Mouse (Mus musculus) CD4-positive, CD25-positive, alpha-beta regulatory T cell, adult 4 months (primary cell): ENCODE measurements around the gene Mthfd2. TPM values are rescaled to one million over a fixed set of nuclear protein-coding genes. Genes with fewer than 3 reads are reported as not detected.

ENCODE experiments used
- ATAC-seq: one replicate; pipeline ENCODE4 v1.8.0; 2017
- polyA plus RNA-seq, 2 experiments: library from polyadenylated mRNA; unstranded; fragments of 100-300 nt; shearing (Covaris generic); gene quantifications; one replicate each; pipeline ENCODE4 v1.2.1; 2017

Gene Mthfd2
- polyA plus RNA-seq, 2 experiments from 2014 or later, result 128 TPM

DNA sequence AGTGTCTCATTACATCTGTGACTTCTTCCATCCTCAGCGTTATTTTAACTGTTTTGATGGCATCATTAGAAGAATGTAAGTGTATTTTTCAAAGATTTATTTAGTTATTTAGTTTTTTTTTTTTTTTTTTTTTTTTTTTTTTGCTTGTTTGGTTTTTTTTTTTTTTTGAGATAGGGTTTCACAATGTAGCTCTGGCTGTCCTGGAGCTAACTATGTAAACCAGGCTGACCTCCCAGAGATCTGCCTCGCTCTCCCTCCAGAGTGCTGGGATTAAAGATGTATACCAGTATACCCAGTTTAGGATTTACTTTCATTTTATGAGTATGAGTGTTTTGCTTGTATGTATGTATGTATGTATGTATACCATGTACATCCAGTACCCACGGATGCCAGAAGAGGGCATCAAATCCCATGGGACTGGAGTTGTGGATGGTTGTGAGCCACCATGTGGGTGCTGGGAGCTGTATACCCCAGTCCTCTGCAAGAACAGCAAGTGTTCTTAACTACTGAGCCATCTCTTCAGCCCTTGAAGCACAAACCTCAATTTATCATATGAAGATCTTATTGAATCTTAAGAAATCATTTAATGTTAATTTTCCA lies 2.0 kb upstream of the Mthfd2 start:
- ATAC-seq, result no peak

DNA sequence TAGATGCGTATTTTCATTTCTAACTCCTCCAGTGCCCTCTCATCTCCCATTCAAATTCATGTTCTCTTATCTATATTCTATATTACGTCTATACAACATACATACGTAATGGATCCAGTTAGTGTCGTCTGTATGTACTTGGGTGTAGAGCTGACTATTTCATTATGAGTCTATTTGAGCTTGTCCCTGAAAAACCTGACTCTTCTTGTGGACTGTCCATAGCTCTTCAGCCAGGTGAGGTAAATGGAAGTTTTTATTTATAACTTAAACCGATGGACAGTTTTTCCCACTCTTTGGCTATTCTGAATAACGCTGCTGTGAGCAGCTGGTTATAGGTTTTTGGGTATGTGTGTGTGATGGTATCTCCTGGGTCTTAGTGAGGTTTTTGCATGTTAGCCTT lies 1.1 kb upstream of the Mthfd2 start:
- ATAC-seq, result no peak

DNA sequence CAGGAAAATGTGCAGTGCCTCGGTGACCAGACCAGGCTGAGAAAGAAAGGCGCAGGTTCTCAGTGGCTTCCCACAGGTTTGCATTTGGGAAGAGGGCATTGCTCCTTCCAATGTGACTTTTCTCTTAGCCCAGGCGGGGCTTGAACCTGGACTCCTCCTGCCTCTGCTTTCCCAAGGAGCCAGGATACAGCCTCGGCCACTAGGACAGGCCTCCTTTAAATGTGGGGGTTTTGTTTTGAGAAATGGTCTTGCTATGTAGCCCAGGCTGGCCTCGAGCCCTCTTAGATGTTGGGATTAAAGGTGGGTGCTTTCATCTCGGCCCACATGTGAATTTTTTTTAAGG lies 657 bp upstream of the Mthfd2 start:
- ATAC-seq, result no peak

DNA sequence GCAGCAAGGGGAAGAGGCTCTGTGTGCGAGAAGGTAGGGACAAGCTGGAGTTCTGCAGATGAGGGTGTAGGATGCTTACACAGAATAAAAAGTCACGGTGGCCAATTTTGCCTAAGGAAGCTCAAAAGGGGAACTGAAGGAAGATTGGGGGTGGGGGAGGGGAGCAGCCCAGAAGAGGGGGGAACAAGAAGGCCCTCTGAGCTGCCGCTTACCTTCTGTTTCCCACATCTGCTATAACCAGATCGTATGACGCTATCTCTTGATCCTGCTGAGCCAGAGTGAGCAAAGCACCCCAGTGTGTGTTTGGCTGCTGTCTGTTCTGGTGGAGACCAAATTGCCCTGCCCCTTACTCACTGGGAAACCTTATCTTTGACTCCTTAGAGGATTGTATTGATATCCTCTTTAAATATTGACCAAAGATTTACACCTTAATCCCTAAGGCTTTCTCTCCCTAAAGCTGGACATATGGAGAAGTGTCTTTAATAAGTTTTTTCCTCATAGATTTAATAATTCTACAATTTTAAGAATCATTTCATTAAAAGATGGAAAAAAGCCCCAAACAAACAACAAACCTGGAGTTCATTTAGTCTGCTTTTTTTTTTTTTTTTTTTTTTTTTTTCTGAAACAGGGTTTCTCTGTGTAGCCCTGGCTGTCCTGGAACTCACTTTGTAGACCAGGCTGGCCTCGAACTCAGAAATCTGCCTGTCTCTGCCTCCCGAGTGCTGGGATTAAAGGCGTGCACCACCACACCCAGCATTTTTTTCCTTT lies 1.9 kb downstream of the Mthfd2 start:
- no peak for ATAC-seq

DNA sequence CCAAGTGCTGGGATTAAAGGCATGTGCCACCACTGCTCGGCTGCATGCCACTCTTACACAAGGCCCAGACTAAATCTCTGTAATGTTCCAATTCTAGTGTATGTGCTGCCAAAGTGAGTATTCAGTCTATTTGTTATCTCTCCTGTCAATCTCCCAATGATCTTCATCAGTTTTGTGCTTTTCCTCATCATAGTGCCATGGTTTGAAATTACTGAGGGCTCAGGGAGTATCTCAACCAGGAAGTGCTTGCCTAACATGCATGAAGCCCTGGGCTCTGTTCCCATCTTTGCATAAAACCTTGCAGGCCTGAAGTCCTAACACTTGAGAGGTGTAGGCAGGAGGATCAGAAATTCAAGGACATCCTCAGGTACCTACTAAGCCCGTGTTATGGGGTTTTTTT lies 2.9 kb downstream of the Mthfd2 start:
- no peak for ATAC-seq

DNA sequence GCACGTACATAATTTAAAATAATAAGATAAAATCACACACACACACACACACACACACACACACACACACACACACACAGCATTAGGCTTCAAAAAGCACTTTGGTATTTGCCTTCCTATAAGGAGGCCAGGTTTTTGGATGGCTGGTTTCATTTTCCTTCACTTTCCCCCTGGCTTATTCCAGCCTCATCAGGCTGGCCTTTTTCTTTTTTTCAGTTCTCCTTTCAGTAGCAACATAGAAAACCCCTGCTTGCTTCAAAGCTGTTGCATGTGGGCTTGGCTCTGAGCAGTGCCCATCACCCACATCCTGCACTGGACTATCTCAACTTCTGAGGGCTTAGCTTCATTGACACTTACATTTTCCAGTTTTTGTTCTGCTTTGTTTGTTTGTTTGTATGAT lies 3.8 kb downstream of the Mthfd2 start:
- ATAC-seq, result no peak

DNA sequence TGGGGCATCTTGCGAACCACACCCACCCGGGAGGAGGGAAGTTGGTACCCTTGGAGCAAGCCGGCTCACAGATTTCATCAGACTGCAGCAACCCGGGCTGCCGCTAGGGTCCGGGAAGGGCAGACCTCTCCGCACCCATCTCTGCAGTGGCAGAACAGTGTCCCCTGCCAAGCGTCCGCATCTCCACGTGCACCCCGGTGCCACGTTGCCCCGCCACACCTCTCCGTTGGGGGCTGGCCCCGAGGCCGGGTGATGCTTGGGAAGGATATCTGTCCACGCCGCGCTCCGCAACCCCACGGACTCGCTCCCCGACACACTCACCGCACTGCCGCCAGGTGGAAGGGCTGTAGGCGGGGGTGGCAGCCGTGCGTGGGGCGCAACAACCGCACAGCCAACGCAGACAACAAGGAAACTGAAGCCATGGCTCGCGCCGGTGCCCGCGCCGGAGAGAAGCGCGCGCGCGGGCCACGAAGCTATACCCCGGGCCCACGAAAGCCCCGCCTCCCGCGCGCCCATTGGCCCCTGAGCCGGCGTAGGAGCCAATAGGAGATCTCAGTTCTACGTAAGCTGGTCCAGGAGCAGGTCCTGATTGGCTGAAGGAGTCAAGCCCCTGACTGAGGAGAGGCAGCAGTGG lies 8.5 kb downstream of the Mthfd2 start:
- peak; percentile 89 for ATAC-seq

DNA sequence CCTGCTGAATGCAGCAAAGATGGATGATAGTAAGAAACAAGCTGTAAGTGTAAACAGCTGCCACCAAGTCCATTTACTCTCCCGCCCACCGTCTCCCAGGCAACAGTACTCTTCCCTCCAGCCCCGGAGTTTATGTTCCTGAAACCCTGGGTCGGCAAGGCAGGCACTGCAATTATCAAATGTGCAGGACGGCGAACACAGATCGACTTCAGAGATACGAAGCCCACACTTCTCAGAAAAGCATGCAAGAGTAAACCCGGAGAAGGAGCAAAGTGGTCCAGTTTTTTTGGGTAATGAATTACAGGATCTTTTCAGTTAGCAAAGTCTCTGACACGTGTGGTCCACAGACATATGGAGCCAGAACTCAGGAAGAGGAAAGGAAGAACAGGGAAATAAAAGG lies 9.7 kb downstream of the Mthfd2 start:
- no peak for ATAC-seq

DNA sequence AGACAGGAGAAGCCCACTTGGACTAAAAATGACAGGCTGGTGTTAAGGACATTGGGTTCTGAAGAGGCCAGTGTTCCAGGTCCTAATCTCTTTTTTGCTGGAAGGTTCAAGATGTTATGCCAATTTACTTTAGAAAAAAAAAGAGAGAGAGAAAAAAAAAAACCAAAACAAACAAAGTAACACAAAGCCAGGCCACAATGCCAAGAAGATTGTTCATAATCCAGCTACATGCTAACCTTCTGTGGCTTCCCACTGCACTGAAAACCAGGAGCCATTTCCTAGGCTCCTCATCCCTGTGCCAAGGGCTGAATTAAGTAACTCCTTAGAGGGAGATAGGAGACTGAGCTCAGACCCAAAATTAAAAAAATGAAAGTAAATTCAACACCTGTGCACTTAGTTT lies 10.4 kb downstream of the Mthfd2 start:
- ATAC-seq, result no peak

DNA sequence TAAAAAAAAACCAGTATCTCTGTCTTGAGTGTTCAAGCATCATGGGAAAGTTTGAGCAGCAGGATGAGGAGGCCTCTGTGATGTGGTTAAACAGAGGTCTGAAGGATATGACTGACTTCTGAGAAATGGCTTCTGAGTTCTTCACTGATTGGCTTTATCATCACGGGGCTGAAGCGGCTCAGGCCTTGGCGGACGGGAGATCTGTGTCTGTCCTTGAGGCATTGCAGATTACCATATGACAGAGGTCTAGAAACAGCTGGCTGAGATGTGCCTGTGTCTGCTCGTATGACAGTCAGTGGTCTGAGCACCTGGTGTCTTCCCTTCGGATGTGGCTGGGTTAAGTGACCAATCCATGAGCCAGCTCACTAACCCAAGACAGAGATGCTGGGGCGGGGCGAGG lies 13.2 kb downstream of the Mthfd2 start:
- peak; percentile 74 for ATAC-seq

DNA sequence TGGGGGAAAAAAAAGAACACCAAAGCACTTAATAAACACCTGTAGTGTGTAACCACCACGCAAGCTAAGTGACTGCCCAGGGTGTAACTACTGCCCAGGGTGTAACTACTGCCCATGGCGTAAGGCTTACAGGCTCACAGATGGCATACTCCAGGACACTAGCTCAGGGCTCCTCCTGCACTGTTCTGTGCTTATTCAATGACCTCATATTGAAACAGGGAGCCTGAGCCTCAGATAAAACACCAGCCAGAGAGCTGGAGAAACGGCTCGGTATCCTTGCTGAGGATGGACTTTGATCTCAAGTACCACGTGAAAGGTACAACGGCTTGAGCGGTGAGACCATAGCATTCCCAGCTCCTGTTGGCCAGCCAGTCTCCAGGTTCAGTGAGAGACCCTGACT lies 13.7 kb downstream of the Mthfd2 start:
- peak; percentile 22 for ATAC-seq

DNA sequence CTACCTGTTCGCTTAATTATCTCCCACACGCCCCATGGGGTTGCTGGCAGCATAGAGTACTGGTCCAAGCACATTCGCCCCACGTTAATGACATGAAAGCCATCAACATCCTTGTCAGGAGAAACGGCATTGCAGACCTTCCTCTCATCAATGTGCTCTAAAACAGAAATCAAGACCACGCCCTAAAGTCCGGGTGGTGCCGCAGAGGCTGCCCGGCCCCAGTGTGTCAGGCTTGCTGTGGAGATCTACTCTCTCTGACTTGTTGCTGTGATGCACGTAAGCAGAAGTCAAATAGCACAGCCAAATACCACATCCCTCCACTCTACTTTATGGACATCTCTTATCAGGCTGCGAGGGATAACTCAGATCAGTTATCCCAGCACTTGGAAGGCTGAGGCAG lies 14.5 kb downstream of the Mthfd2 start:
- ATAC-seq, result no peak

DNA sequence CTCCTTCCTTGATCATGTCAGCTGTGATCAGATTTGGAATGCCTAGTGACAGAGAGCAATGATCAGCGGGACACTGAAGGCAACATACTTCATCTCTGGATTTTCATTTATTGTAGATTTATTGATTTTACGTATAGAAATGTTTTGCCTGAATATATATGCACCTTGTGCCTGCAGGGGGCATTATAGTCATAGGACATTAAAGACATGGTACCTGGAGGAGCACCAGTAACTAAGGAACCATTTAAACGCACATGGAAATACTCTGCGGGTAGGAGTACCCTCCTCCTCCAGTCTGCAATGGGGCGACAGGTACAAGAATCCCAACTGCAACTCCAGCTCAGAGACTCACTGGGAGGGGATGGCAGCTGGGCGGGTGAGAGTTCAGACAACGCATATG lies 16.7 kb downstream of the Mthfd2 start:
- ATAC-seq, result no peak

DNA sequence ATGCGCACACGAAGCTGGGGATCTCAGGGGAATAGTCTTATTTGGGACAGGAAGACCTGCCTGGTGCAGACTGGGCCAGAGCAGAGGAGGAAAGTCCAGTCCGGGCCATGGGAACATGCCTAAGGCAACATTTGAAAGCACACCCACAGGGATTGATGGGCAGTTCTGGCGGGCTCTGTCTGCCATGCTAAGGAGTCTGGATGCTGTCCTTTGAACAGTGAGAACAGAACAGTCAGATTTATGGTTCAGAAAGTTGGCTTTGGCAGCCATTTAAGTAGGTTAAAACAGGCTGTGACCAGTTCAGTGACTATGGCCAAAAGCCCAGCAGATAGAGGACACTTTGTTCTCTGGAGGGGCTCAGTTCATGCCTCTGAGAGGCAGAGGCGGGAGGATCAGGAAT lies 23.4 kb downstream of the Mthfd2 start:
- ATAC-seq, result no peak

DNA sequence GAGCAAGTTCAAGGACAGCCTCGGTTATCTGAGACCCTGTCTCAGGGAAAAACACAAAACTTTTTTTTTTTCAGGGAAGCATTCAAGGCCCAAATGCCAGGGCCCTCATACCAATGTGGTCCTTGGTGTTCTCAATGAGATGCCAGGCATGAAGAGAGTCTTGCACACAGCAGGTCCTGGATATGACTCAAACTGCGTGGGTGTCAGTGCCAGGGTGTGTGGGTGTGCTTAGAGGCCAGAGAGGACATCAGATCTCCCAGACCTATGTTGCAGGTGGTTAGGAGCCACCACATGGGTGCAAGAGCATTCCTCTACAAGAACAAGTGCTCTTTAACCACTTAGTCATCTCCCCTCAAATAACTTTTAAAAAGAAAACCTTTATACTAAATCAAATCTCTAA lies 24.4 kb downstream of the Mthfd2 start:
- no peak for ATAC-seq

DNA sequence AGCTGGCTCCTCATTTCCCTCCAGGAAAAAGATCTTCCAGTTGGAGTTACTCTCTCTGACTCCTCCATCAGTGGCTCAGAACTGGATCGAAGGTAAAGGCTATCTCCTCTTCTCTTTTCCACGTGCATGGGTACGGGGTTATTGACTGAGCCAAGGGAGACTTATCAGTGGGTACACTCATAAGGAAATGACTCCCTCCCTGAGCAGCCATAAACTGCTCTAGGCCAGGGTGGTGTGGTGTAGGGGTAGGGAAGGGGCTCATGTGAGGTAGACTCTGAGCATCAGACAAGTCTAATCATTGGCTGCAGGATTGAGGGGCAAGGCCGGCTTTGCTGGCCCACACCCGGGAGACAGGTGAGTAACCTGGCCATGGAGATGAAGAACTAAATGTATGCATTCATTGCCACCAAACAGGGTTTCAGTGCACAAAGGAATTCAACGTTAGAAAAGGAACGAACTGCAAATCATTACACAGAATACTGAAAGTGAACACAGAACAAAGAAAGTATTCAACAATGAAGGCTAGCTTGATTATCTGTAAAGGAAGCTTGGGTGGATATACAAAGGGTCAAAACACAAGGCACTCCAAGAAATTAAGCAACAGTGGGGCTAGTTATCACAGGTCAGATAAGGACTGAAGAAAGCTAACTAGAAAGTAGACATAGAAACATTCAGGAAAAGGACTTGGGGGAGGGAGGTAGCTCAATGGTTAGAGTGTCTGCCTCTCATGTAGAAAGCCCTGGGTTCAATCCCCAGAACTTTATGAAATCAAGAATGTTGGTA lies 25.1 kb downstream of the Mthfd2 start:
- no peak for ATAC-seq

DNA sequence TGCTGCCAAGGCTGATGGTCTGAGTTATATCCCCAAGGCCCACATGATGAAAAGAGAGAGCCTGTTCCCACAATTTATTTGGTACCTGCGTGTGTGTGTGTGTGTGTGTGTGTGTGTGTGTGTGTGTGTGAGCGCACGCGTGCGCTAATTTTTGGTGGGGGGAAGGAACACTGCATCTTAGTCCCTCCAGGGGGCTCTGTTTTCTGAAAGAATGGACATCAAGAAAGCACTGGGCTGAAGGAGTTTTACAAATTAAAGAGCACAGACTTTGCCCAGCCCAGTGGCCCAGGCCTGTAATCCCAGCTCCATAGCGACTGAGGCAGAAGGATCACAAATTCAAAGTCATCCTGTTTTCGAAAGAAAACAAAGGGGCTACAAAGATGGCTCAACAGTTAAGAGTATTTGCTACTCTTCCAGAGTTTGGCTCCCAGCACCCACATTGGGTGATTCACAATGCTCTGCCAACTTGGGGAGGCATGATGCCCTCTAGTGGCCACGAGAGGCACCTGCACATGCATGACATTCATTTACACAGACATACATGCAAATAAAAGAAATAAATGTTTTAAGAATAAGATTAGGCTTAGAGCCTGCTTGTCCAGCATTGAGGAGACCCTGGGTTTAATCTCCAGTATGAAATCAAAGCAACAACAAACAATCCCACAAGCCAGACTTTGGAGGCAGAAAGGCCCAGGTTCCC lies 45.3 kb downstream of the Mthfd2 start:
- no peak for ATAC-seq

DNA sequence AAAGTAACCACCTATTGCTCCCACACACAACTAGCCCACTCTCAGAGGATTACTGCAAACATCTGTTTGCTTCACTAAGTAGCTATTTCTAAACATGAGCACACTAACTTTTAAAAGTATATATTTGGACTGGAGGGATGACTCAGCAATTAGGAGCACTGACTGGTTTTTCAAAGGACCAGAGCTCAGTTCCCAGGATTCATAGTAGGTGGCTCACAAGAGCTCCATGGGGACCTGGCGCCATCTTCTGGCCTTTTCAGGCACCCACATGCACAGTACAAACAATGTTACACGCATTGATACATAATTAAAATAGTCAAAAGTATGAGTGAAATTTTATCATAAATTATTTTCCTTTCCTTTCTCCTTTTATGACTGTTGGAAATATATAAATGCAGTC lies 46.8 kb downstream of the Mthfd2 start:
- ATAC-seq, result no peak

DNA sequence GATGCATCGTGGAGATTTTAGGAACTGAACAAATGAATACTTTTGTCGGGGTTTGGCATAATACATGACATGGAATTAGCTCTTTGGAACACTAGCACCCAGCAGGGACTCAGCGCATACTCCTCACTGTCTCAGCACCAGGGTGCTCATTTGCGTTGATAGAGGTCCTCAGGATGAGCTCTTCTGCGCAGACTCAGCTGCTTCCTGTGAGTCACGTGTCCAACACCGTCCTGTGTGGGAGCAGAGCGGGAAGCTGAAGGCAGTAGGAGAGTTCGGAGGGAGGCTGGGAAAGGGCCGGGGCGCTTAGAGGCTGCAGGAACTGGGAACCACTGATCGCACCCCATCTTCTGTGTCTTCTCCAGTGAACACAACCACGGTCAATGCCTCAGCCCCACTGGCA lies 48.6 kb downstream of the Mthfd2 start:
- ATAC-seq, result no peak

DNA sequence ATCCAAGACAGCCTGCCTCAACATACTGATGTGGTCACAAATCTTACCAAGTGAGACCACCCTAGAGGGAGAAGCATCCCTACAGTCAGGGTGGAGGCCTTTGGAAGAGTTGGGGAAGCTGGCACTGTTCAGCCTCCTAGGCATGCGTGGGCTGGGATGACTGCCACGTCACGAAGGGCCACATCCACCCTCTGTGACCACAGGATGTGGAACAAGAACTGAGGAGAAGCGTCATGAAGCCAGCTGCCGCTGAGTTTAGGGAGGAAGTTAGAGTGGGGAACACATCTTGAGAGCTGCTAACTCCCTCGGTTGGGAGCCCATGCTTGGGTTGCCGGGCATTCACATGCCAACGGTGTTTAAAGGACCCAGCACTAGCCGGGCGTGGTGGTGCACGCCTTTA lies 52.0 kb downstream of the Mthfd2 start:
- ATAC-seq, result peak; percentile 89

DNA sequence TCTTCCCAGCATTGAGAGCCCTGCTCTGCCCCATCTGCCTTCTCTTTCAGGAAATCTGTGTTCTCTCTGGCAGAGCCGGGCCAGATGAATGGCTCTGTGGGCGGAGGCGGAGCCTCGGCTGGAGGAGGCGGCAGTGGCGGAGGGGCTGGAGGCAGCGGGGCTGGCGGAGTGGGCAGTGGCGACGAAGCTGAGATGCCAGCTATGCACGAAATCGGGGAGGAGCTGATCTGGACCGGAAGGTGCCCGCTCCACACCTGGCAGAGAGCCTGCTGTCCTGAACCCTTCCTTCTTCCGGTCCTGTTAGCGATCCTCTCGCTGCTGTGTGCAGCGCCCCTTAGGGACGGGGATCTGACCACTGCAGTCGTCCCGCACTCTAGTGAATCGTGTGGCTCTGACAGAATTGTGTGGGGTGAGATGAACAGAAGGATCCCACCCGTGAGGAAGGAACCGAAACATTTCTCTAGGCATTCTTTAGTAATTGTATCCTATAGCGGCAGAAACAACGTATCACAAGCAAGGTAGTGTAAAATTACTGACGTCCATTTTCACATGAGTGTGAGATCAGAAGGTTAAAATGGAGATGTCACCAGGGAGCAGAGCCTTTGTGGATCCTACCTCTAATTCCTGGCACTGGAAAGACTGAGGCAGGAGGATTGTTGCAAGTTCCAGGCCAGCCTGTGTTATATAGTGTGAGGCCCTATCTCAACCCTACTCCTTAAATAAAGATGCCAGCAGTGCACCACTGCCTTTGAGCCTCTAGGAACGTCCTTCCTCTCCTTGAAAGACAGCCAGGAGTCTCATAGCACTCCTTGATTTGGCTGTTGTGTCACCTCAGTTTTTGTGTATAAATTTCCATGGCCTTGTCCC lies 57.3 kb downstream of the Mthfd2 start:
- peak; percentile 95 for ATAC-seq

DNA sequence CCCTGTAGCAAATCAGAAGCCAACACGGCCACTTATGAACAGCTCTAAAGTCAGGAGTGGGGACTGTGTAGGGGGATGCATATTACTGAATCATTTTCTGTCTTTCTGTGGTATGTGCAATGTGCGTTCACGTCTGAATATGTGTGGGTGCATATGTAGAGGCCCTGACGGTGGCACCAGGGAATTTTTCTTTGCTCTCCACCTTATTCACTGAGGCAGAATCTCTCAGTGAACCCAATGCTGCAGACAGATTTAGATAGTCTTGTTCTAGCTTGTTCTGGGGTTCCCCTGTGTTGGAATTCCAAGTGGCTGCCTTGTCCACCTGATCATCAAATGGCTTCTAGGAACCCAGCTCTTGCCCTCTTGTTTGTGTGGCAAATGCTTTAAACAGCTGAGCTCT lies 58.1 kb downstream of the Mthfd2 start:
- ATAC-seq, result no peak
